Mouse (Mus musculus): ENCODE measurements around the gene Ffar4. TPM values are rescaled to one million over a fixed set of nuclear protein-coding genes. Genes with fewer than 3 reads are reported as not detected.

The Ffar4 gene
- total and polyA plus RNA-seq, 2 experiments from 2014 or later: not detected

GRCm38 (mm10) chr19:38055798-38056197 lies 41.1 kb upstream of the Ffar4 start:
- no peaks in the 10 kb centered on the region for H3K9me3 ChIP-seq (replicated peaks; ENCODE audit: control insufficient read depth, low read length)
- ATAC-seq (ENCODE audit: insufficient read depth, low read depth): no peak
- no peak for DNase-seq (ENCODE audit: low spot score)
- peaks cover 9% of the 10 kb centered on the region; the same call in 1 of the 2 replicates for H3K4me1 ChIP-seq (ENCODE audit: control insufficient read depth, insufficient read depth)
- H3K27ac ChIP-seq (ENCODE audit: low read depth): no peak overlapping the region
- TF ChIP-seq CTCF (IDR thresholded peaks at IDR 0.05; ENCODE audit: low read depth) (no peak), EP300 (IDR thresholded peaks at IDR 0.05; ENCODE audit: low read depth) (no peak)
- peak overlapping the region; percentile 63; the same call in 1 of the 2 replicates for H3K9ac ChIP-seq (replicated peaks; ENCODE audit: low read depth, low read length)
- 16% methylated on average over 6 of the region's 6 CpGs for WGBS
- H3K27me3 ChIP-seq (ENCODE audit: control insufficient read depth, insufficient read depth, low read length): no peaks in the 10 kb centered on the region
- H3K4me2 ChIP-seq (ENCODE audit: low read depth, low read length): peak overlapping the region; percentile 94
- peak overlapping the region; percentile 83 for H3K4me3 ChIP-seq (ENCODE audit: low read depth, low read length)
- peaks cover 34% of the 10 kb centered on the region for H3K36me3 ChIP-seq (replicated peaks; ENCODE audit: control insufficient read depth, insufficient read depth, low read length)

DNA sequence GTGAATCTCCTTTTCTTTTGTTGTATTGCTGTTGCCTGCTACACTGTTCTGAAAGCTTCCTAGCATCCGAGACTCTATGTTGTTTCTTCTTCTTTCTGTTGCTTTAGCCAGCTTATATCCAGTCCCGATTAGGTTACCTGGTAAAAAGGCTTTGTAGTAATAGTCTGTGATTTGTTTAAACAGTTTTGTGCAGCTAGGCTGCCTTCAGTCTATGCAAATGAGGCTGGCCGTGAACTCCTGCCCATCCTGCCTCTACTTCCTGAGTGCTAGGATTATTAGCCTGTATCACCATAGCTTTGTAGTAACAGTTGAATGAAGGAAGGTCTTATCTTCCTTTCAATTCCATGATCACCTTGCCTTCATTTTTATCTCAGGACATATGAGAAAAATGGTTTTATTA lies 40.6 kb upstream of the Ffar4 start:
- H3K4me1 ChIP-seq (ENCODE audit: control insufficient read depth, insufficient read depth): peaks cover 9% of the 10 kb centered on the region; the same call in 1 of the 2 replicates
- ATAC-seq (ENCODE audit: insufficient read depth, low read depth) (no peak), DNase-seq (ENCODE audit: low spot score) (no peak)
- H3K4me3 ChIP-seq (ENCODE audit: low read depth, low read length): peak overlapping the region; percentile 83; the same call in 1 of the 2 replicates
- H3K36me3 ChIP-seq (replicated peaks; ENCODE audit: control insufficient read depth, insufficient read depth, low read length): peaks cover 39% of the 10 kb centered on the region
- no peak overlapping the region for H3K27ac ChIP-seq (ENCODE audit: low read depth)
- no peaks in the 10 kb centered on the region for H3K27me3 ChIP-seq (ENCODE audit: control insufficient read depth, insufficient read depth, low read length)
- H3K9me3 ChIP-seq (replicated peaks; ENCODE audit: control insufficient read depth, low read length): no peaks in the 10 kb centered on the region
- H3K4me2 ChIP-seq (ENCODE audit: low read depth, low read length): peak overlapping the region; percentile 94; the same call in 1 of the 2 replicates
- TF ChIP-seq EP300 (IDR thresholded peaks at IDR 0.05; ENCODE audit: low read depth): no peak
- no peak for TF ChIP-seq CTCF (IDR thresholded peaks at IDR 0.05; ENCODE audit: low read depth)
- WGBS: 66% methylated on average over 3 of the region's 3 CpGs
- H3K9ac ChIP-seq (replicated peaks; ENCODE audit: low read depth, low read length): no peak overlapping the region

- H3K4me3 ChIP-seq (ENCODE audit: low read depth, low read length): no peak overlapping the region
- DNase-seq (ENCODE audit: low spot score) (no peak), ATAC-seq (ENCODE audit: insufficient read depth, low read depth) (no peak)
- H3K4me1 ChIP-seq (ENCODE audit: control insufficient read depth, insufficient read depth): peaks cover 9% of the 10 kb centered on the region; the same call in 1 of the 2 replicates
- no peak overlapping the region for H3K4me2 ChIP-seq (ENCODE audit: low read depth, low read length)
- H3K27me3 ChIP-seq (ENCODE audit: control insufficient read depth, insufficient read depth, low read length): no peaks in the 10 kb centered on the region
- H3K27ac ChIP-seq (ENCODE audit: low read depth): no peak overlapping the region
- TF ChIP-seq CTCF (IDR thresholded peaks at IDR 0.05; ENCODE audit: low read depth) (no peak), EP300 (IDR thresholded peaks at IDR 0.05; ENCODE audit: low read depth) (no peak)
- 83% methylated on average over 8 of the region's 8 CpGs for WGBS
- peaks cover 40% of the 10 kb centered on the region for H3K36me3 ChIP-seq (replicated peaks; ENCODE audit: control insufficient read depth, insufficient read depth, low read length)
- H3K9me3 ChIP-seq (replicated peaks; ENCODE audit: control insufficient read depth, low read length): no peaks in the 10 kb centered on the region
- no peak overlapping the region for H3K9ac ChIP-seq (replicated peaks; ENCODE audit: low read depth, low read length)
Observed at GRCm38 (mm10) chr19:38056931-38057330, 39.9 kb upstream of the Ffar4 start.

GRCm38 (mm10) chr19:38063201-38063600 lies 33.7 kb upstream of the Ffar4 start:
- no peak overlapping the region for H3K9ac ChIP-seq (replicated peaks; ENCODE audit: low read depth, low read length)
- DNase-seq (ENCODE audit: low spot score) (no peak), ATAC-seq (ENCODE audit: insufficient read depth, low read depth) (no peak)
- TF ChIP-seq EP300 (IDR thresholded peaks at IDR 0.05; ENCODE audit: low read depth) (no peak), CTCF (IDR thresholded peaks at IDR 0.05; ENCODE audit: low read depth) (no peak)
- H3K36me3 ChIP-seq (replicated peaks; ENCODE audit: control insufficient read depth, insufficient read depth, low read length): peaks cover 55% of the 10 kb centered on the region
- H3K27ac ChIP-seq (ENCODE audit: low read depth): no peak overlapping the region
- no peak overlapping the region for H3K4me2 ChIP-seq (ENCODE audit: low read depth, low read length)
- H3K27me3 ChIP-seq (ENCODE audit: control insufficient read depth, insufficient read depth, low read length): no peaks in the 10 kb centered on the region
- no peaks in the 10 kb centered on the region for H3K4me1 ChIP-seq (ENCODE audit: control insufficient read depth, insufficient read depth)
- WGBS: 93% methylated on average over 3 of the region's 3 CpGs
- no peak overlapping the region for H3K4me3 ChIP-seq (ENCODE audit: low read depth, low read length)
- no peaks in the 10 kb centered on the region for H3K9me3 ChIP-seq (replicated peaks; ENCODE audit: control insufficient read depth, low read length)

DNA sequence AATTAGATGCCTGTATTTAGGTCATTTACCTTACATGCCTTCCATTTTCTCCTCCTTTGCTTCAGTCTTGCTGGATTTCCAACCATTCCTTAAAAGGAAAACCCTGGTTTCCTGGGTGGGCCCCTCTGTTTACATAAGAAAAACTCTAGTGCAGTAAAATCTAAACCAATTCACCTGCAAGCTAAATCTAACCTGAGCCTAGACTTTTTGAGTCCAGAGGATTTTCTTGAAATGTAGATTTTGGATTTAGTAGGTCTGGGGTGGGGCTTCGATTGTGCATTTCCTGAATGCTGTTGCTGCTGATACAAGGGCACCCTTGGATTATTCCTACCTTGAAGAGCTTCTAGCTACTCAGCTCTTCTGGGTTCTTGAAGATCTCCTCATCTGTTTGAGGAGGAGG lies 32.8 kb upstream of the Ffar4 start:
- Histone ChIP-seq H3K27ac (ENCODE audit: low read depth) (no peak overlapping the region), H3K9ac (replicated peaks; ENCODE audit: low read depth, low read length) (no peak overlapping the region), H3K27me3 (ENCODE audit: control insufficient read depth, insufficient read depth, low read length) (no peaks in the 10 kb centered on the region), H3K36me3 (replicated peaks; ENCODE audit: control insufficient read depth, insufficient read depth, low read length) (peaks cover 59% of the 10 kb centered on the region), H3K4me3 (ENCODE audit: low read depth, low read length) (no peak overlapping the region), H3K4me1 (ENCODE audit: control insufficient read depth, insufficient read depth) (no peaks in the 10 kb centered on the region), H3K4me2 (ENCODE audit: low read depth, low read length) (no peak overlapping the region), H3K9me3 (replicated peaks; ENCODE audit: control insufficient read depth, low read length) (no peaks in the 10 kb centered on the region)
- DNase-seq (ENCODE audit: low spot score) (no peak), ATAC-seq (ENCODE audit: insufficient read depth, low read depth) (no peak)
- WGBS: 96% methylated on average over 1 of the region's 1 CpGs
- TF ChIP-seq EP300 (IDR thresholded peaks at IDR 0.05; ENCODE audit: low read depth): no peak
- TF ChIP-seq CTCF (IDR thresholded peaks at IDR 0.05; ENCODE audit: low read depth): no peak

DNA sequence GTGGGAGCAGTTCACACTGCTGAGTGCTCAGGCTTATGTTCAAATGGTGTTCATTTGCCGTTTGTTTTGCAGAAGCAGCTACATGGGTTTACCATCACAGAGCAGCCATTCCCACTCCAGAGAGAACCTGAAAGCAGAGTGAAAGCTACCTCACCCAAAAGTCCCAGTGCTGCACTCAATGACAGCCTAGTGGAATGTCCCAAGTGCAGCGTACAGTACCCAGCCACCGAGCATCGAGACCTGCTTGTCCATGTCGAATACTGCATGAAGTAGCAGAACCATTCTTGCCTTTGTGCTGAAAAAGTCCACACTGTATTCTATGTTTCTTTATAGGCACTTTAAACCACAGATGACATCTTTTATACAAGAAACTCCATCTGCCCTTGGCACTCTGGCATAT lies 23.6 kb upstream of the Ffar4 start:
- Histone ChIP-seq H3K9me3 (replicated peaks; ENCODE audit: control insufficient read depth, low read length) (no peaks in the 10 kb centered on the region), H3K36me3 (replicated peaks; ENCODE audit: control insufficient read depth, insufficient read depth, low read length) (peaks cover 50% of the 10 kb centered on the region)

More for the DNA sequence above, 23.6 kb upstream of the Ffar4 start:
- ATAC-seq (ENCODE audit: insufficient read depth, low read depth) (no peak), DNase-seq (ENCODE audit: low spot score) (no peak)
- H3K27ac ChIP-seq (ENCODE audit: low read depth): no peak overlapping the region
- H3K4me1 ChIP-seq (ENCODE audit: control insufficient read depth, insufficient read depth): no peaks in the 10 kb centered on the region
- no peaks in the 10 kb centered on the region for H3K27me3 ChIP-seq (ENCODE audit: control insufficient read depth, insufficient read depth, low read length)
- H3K4me2 ChIP-seq (ENCODE audit: low read depth, low read length): no peak overlapping the region
- no peak overlapping the region for H3K9ac ChIP-seq (replicated peaks; ENCODE audit: low read depth, low read length)
- TF ChIP-seq CTCF (IDR thresholded peaks at IDR 0.05; ENCODE audit: low read depth): no peak
- TF ChIP-seq EP300 (IDR thresholded peaks at IDR 0.05; ENCODE audit: low read depth): no peak
- no peak overlapping the region for H3K4me3 ChIP-seq (ENCODE audit: low read depth, low read length)
- WGBS: 94% methylated on average over 5 of the region's 5 CpGs
